Mouse (Mus musculus) lung, postnatal 4 days (tissue): ENCODE measurements around the gene Cbx3.

Experiments
- DNase-seq, 2 experiments: peaks; one replicate each; pipeline ENCODE4 v3.0.0; 2021

Gene Cbx3

DNA sequence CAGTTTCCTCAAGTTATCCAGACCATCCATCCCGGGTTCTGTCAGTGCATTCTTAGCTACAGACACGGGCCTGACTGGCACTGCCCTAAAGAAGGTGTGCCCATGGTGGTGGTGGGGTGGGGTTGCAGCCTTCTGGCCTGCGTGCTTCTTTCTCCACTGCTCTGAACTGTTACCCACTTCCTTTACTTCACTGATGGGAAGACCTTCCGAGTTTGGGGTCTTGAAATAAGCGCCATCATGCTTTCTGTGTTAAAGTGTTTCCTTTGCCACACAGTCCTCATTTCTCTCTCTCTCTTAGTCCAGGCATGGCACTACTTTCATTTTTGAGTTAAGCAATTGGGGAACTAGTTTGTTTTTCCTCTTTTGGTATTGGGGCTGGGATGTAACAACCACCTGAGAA, 54.8 kb downstream of the Cbx3 start:
- no peak for DNase-seq

GRCm38 (mm10) chr6:51529457-51529856, 59.3 kb downstream of the Cbx3 start:
- no peak for DNase-seq
